7 mouse cellular contexts compared by ENCODE assay signal in the genomic region with DNA sequence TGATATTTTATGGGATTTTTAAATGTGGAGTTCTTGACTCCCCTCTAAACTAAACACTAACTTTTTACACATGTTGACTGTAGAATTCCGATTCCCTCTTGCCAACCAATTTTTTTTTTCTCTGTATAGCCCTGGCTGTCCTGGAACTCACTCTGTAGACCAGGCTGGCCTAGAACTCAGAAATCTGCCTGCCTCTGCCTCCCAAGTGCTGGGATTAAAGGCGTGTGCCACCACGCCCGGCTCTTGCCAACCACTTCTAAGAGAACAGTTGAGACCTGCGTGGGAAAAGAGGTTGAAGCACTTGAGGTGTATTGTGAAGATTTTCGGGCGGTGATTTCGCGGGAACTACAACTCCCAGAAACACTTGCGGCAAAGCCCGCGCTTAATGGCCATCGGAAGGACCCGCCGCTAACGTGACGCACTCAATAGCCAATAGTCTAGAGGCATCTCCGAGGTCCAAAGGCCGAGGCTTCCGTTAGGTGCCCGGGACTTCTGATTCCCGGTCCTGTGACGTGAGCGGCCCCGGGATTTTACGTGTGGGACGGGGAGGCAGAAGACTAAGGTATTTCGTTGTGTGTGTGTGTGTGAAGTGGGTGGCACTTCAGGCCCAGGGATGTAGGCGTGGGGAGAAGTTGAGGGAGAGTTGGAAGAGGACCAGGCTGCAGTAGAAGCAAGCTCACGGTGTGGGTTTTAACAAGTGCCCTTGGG. TPM values are rescaled to one million over a fixed set of nuclear protein-coding genes. Genes with fewer than 3 reads are reported as not detected.
DNase-seq lines count a peak whose midpoint lies in the region; ATAC-seq lines count a peak whose summit lies in the region.

Gene Wdcp, plus strand, starts transcription at position 414 of the 708 bp plus-strand sequence.

- no peaks in the 10 kb centered on the region for H3K9me3 ChIP-seq in intestine, embryonic 16.5 days (ENCODE audit: control insufficient read depth, low read length)
- no peaks in the 10 kb centered on the region for H3K9me3 ChIP-seq in midbrain, embryonic 11.5 days (ENCODE audit: control insufficient read depth, low read length)

- under 1% methylated on average over 30 of the region's 30 CpGs for WGBS in intestine, embryonic 16.5 days
- WGBS in midbrain, embryonic 11.5 days: 1% methylated on average over 30 of the region's 30 CpGs

- peak within 1 kb of the TSS; percentile 73 for H3K9ac ChIP-seq in intestine, embryonic 16.5 days (ENCODE audit: low read depth, low read length)
- peak within 1 kb of the TSS; percentile 46 for H3K9ac ChIP-seq in midbrain, embryonic 11.5 days (ENCODE audit: low read length)

- peaks cover 14% of the 10 kb centered on the region for H3K4me1 ChIP-seq in intestine, embryonic 16.5 days (ENCODE audit: control insufficient read depth, insufficient read depth, low read length)
- peaks cover 11% of the 10 kb centered on the region for H3K4me1 ChIP-seq in midbrain, embryonic 11.5 days (ENCODE audit: control insufficient read depth, insufficient read depth, low read length)

- peak; percentile 94 for ATAC-seq in intestine, embryonic 16.5 days
- ATAC-seq in midbrain, embryonic 11.5 days (ENCODE audit: low FRiP score): peak; percentile 93

- no peaks in the 10 kb centered on the region for H3K36me3 ChIP-seq in intestine, embryonic 16.5 days (ENCODE audit: control insufficient read depth, insufficient read depth, low read length)
- no peaks in the 10 kb centered on the region for H3K36me3 ChIP-seq in midbrain, embryonic 11.5 days (ENCODE audit: control insufficient read depth, insufficient read depth, low read length)

- H3K4me3 ChIP-seq in intestine, embryonic 16.5 days (ENCODE audit: low read length): peak within 1 kb of the TSS; percentile 67
- H3K4me3 ChIP-seq in midbrain, embryonic 11.5 days (ENCODE audit: low read depth, low read length): peak within 1 kb of the TSS; percentile 47

- H3K27ac ChIP-seq in intestine, embryonic 16.5 days (ENCODE audit: low read length): peak within 1 kb of the TSS; percentile 60; the same call in 1 of the 2 replicates
- H3K27ac ChIP-seq in midbrain, embryonic 11.5 days (ENCODE audit: low read depth, low read length): no peak within 1 kb of the TSS

- peak; percentile 92 for DNase-seq in adrenal gland, adult 8-10 months
- DNase-seq in embryo, embryonic 9.5 days (ENCODE audit: extremely low spot score): peak; percentile 88
- DNase-seq in gastrocnemius, postnatal 4 days (ENCODE audit: low spot score in 2 of 2): peak; percentile 61 to 88
- DNase-seq in left cerebral cortex, postnatal 36 days (ENCODE audit: low spot score in 2 of 2): peak; percentile 89 to 90
- DNase-seq in midbrain, embryonic 11.5 days (ENCODE audit: low spot score, missing footprints): peak; percentile 98
- peak; percentile 89 for DNase-seq in skeletal muscle tissue, adult 2 months (ENCODE audit: low read depth, low spot score)

- H3K27me3 ChIP-seq in intestine, embryonic 16.5 days (replicated peaks; ENCODE audit: control insufficient read depth, insufficient read depth, low read length): no peaks in the 10 kb centered on the region
- H3K27me3 ChIP-seq in midbrain, embryonic 11.5 days (ENCODE audit: control insufficient read depth, insufficient read depth, low read length): peaks cover 13% of the 10 kb centered on the region

- peak within 1 kb of the TSS; percentile 78 for H3K4me2 ChIP-seq in intestine, embryonic 16.5 days (ENCODE audit: low read depth, low read length)
- H3K4me2 ChIP-seq in midbrain, embryonic 11.5 days: peak within 1 kb of the TSS; percentile 58

- intact Hi-C loops in left cerebral cortex, postnatal 36 days (cut with DNase I): loop anchor here (5.0 kb wide), 1 partner anchor 64 kb away; the partner anchor contains the start of gene Ubxn2a

RNA-seq across cellular contexts. Expression of gene Wdcp, which starts in this region (rescaled TPM):
- total RNA-seq in adrenal gland, adult 8-10 months (2022): 10 to 100 TPM; 10.1 to 13.0 (median 11.5) TPM
- total RNA-seq in gastrocnemius, postnatal 4 days (2021): 10 to 100 TPM; 10.5 to 10.7 TPM
- polyA plus RNA-seq in intestine, embryonic 16.5 days (2015; fragmentation: Nextera tagmentation; extraction: Ambion mirVana): 11.0 and 12.4 TPM in 2 replicates
- total RNA-seq in left cerebral cortex, postnatal 36 days (2021): 10 to 100 TPM; 10.8 to 12.9 TPM
- 16.7 and 17.8 TPM in 2 replicates for polyA plus RNA-seq in midbrain, embryonic 11.5 days (2014; fragmentation: Nextera tagmentation; extraction: Ambion mirVana)
